Mouse (Mus musculus) induced T-regulatory cell, adult 2 months (primary cell): Measurements from ENCODE around the gene Rnf13.
"Not testable (repeated sequence)": the region's sequence is repeated elsewhere in the genome, so short reads cannot be mapped to it uniquely, and the experiment has no call there.

Experiments used
- DNase-seq: peaks from one replicate; pipeline ENCODE4 v3.0.0-alpha.2; 2012; ENCODE audit warnings: low read depth

Gene Rnf13

GRCm38 (mm10) chr3:57735511-57736370 is at the start of gene Rnf13:
Gene Rnf13 (plus strand): TSS chr3:57736062.
- peak; percentile 94 for DNase-seq

- DNase-seq, result no peak
These were observed 44.1 kb upstream of the Rnf13 start for GRCm38 (mm10) chr3:57691772-57692171.

GRCm38 (mm10) chr3:57692719-57693118 is 43.1 kb upstream of the Rnf13 start, which contains the start of gene Ankub1:
Gene Ankub1 (minus strand): TSS chr3:57692799.
- DNase-seq, result no peak

- DNase-seq, result no peak
These were observed 39.6 kb upstream of the Rnf13 start for GRCm38 (mm10) chr3:57696249-57696648.

DNA sequence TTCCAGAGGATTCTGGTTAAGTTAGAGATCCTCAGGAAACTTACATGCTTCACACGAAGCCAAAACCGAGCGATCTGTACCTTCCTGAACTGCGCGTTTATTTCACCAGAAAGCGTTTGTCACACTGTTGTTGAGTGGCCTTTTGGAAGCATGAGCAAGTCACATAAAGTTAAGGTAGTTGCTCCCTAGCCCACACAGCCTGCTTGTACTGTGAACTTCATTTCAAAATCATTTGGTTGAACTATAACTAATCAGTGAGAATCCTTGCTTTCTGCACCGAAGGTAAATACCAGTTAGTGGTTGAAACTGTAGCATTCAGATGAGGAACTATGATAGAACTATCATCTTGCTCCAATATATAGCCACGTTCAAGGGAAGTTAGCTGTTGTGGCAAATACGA is 39.1 kb upstream of the Rnf13 start:
- no peak for DNase-seq

DNA sequence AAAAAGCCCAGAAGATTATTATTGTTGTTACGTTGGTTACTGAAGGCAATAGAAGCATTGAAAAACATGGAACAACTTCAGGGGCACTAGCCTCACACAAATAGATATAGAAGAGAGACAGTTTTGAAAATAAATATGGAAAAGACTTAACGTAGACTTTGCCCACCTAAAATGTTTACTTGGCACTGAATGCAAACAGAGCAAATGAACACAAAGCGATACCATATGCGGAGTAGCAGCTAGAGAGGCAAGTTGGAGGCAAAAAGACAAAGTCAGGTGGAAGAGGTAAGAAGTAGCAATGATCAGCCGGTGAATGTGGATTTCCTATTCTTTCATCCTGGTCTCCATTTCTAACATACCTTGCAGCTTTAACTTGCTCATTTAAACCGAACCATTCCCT is 21.7 kb upstream of the Rnf13 start:
- no peak for DNase-seq

GRCm38 (mm10) chr3:57732206-57732915 is 3.5 kb upstream of the Rnf13 start:
- no peak for DNase-seq

DNA sequence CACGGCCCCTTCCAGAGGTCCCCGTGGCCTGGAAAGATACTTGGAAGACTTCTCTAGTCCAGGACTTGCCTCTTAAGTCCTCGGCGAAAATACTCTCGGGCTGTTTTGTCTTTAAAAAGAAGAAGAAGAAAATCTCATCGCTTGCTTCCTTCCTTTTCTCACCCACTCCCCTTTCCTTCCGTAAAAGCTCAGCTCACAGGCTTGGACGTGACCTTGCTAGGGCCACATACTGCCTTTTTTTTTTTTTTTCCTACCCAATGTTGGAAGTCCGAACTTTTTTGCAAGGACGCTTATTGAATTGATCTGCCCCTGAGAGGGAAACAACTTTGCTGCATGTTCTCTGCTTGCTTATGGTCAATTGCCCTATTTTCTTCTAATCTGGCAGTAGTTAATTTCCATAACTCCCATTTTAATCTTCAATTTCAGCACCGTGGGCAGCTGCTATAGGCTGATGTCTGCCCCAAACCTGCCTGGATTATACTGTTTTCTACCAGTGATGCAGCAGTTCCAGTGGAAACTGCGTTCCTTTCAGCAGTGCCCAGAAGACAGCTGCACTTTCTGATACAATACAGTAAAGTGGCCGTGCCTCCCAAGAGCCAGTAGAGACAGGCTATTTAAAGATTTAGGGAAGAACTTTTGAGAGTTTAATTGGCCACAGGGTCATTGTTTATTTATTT is 695 bp downstream of the Rnf13 start:
- DNase-seq, result peak; percentile 10

GRCm38 (mm10) chr3:57739830-57740229 is 4.0 kb downstream of the Rnf13 start:
- DNase-seq, result no peak

DNA sequence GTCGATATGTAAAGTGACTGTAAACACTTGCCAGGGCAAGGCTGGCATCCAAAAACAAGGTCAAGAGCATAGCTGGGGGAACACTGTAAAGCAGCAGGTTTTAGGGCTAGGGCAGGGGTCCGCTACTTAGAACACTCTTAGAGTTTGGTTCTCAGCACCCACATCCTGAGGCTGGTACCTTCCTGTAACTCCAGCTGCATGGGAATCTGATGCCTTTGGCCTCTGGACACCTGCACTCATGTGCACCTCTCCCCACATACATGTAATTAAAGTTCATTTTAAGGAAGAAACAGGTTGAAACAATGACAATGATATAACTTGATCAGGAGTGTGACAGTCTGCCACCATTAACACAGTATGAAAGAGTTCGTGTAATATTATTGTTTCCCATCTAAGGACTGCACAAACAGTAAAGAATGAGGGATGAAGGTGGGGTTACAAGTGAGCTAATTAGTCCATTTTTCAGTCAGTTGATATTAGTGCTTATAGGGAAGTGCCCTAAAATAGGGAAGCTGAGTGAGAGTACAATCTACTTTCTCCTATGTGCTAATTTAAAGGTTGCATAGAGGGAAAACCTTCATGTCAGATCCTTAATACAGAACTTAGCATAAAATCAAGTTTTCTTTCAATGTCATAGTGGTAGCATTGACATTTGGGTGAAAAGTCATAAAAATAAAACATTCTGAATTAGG is 12.9 kb downstream of the Rnf13 start:
- DNase-seq, result no peak

DNA sequence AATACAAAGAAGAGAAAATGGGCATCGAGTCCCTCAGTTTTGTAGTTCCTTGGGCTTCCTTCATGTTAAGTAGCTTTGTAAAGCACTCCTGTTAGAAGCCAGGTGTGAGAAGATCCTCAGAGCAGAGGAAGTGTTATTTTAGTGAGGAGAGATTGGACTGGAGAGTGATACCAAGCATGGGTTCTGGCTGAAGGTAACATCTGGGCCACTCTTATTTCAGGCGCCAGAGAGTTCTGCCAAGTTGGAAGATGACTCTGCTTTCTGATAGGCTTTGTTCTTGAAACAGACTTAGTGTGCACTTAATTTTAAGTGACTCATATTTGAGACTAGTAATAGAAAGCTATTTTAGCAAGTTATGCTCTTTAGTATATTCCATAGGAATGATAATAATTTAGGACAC is 41.1 kb downstream of the Rnf13 start:
- no peak for DNase-seq

DNA sequence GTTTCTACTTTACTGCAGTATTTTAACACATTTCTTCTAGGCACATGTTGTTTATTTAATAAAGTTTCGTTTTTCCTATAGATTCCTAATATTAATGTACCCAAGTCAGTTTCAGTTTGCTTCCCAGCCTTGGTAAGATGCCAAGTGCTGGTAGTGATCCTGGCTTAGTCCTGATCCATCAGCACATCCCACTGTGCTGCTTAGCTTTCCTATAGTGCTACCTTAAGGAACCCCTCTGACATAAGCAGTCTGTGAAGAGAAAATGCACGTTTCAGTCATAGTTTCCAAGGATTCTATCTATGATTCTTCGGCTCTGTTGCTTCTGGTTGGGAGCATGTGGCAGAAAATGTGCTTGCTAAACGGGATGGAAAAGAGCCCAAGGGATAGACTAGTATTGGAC is 52.6 kb downstream of the Rnf13 start:
- no peak for DNase-seq

- DNase-seq, result no peak
These were observed 53.4 kb downstream of the Rnf13 start for GRCm38 (mm10) chr3:57789005-57789962.

- DNase-seq, result no peak
These were observed 55.2 kb downstream of the Rnf13 start for GRCm38 (mm10) chr3:57791104-57791503.

DNA sequence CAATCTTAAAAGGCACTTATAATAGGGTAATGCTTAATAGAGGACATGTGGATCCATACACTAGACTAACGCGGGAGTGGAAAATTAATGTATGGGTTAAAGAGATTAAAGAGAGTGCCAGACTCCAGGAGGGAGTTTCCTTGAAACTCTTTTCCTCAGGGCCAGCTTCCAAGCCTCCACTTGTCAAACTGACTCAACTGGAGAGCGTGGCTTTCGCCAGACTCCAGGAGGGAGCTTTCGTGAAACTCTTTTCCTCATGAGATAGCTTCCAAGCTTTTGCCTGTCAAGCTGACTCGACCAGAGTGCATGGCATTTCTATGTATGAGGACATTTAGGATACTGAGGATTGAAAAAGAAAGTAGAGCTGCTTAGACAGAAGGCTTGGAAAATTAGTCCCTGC is 59.2 kb downstream of the Rnf13 start:
- not testable (repeated sequence) for DNase-seq

- DNase-seq, result peak; percentile 3
These were observed 79.6 kb downstream of the Rnf13 start for GRCm38 (mm10) chr3:57815447-57815846.

DNA sequence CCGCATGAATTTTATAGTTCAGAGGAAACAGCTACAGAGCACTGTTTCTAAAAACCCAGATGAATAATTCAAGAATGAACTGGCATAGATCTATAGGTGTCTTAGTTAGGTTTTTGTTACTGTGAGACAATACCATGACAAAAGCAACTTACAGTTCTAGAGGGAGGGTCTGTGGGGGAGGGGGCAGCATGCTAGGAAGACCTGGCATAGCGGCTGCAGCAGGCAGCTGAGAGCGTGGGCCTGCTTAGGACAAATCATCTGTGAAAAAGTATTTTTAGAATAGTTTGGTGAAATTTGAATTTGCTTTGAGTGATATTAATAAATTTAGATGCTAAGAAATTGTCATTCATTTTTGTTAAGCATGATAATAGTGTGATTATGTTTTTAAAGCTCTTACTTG is 90.0 kb downstream of the Rnf13 start:
- DNase-seq, result no peak

DNA sequence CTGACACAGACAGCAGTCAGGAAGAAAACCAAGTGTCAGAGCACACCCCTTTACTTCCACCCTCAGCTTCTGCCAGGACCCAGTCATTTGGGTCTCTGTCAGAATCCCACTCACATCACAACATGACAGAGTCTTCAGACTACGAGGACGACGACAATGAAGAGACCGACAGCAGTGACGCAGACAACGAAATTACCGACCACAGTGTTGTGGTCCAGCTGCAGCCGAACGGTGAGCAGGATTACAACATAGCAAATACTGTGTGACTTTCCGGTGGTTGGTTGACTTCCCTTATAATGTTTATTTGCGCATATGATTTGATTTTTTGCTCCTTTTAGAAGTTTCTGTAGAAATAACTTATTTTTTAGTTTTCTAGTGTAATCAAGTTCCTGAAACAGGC is 97.7 kb downstream of the Rnf13 start:
- no peak for DNase-seq

DNA sequence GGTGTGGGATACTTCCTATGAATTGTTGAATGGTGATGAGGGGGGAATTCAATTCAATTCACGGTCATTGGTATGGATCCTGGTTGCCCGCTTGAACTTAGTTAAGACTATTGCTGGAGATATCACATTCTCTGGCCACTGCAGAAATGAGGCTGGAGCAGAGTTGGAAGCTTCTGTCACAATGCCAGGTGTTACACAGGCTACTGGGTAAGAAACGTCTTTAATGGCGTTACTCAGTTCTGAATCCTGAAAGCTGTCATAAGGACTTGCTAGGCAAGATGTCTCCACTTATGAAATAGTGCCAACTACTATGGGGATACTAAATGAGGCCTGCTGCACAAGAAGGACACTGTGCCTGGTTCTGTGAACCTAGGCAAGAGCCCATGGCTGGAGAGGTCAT is 101.0 kb downstream of the Rnf13 start:
- DNase-seq, result no peak

GRCm38 (mm10) chr3:57843775-57844174 is 107.9 kb downstream of the Rnf13 start:
- DNase-seq, result peak; percentile 74
